Mouse (Mus musculus) NIH3T3 (cell line): Measurements from ENCODE around the gene Pml.

Experiments used
- DNase-seq: peaks from one replicate; pipeline ENCODE4 v3.0.0-alpha.2; 2012; ENCODE audit warnings: low read depth

The Pml gene

GRCm38 (mm10) chr9:58201861-58202549 is 47.6 kb downstream of the Pml start:
- no peak for DNase-seq

- DNase-seq = no peak
These were observed 48.3 kb downstream of the Pml start for GRCm38 (mm10) chr9:58201091-58201842.

GRCm38 (mm10) chr9:58200270-58201090 is 49.1 kb downstream of the Pml start:
- no peak for DNase-seq

- no peak for DNase-seq
These were observed 50.0 kb downstream of the Pml start for GRCm38 (mm10) chr9:58199381-58200269.

- no peak for DNase-seq
These were observed 50.7 kb downstream of the Pml start for GRCm38 (mm10) chr9:58198801-58199371.

GRCm38 (mm10) chr9:58197781-58198701 is 51.5 kb downstream of the Pml start:
- no peak for DNase-seq

DNA sequence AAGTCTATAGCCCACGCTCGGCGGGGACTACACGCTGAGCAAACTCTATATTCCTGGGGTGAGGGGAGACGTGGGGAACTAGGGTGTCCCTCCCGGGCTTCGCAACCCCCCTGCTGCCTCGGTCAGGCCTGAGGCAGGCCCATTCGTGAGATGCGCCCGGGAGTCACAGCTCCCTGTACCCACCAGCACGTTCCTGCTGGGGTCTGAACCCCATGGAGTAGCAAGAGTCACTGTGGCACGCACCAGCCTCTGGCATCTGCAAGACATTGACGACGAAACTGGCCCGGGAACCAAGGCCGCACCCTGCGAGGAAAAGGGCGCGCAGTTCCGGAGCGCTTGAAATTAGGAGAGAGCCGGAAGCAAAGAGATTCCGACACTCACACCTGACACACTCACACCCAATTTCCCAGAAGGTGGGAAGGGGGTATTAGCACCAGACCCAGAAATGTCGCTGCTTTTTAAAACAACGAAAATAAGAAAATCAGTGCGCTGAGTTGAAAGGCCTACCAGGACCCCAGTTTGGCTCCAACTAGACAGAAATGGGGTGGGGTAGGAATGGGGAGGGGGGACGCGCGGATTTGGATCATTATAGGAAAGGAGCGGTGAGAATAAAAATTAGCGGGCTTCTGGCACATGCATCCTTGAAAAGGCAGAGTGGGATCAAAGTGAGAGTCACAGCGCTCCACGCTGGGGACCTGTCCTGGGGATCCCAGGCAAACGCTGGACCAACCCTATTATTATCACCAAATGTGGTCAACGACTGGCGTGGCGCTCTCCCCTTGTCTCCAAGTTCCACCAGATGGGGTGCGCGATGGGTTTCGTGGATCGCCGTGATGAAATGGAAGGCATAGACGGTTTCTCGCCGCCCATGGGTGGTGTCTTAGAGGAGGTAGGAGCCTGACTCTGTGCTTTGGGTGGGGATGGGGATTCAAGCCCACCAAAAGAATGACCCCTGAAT is 52.7 kb downstream of the Pml start:
- no peak for DNase-seq

GRCm38 (mm10) chr9:58196141-58196540 is 53.4 kb downstream of the Pml start:
- DNase-seq = no peak

- no peak for DNase-seq
These were observed 53.9 kb downstream of the Pml start for GRCm38 (mm10) chr9:58195671-58196070.

DNA sequence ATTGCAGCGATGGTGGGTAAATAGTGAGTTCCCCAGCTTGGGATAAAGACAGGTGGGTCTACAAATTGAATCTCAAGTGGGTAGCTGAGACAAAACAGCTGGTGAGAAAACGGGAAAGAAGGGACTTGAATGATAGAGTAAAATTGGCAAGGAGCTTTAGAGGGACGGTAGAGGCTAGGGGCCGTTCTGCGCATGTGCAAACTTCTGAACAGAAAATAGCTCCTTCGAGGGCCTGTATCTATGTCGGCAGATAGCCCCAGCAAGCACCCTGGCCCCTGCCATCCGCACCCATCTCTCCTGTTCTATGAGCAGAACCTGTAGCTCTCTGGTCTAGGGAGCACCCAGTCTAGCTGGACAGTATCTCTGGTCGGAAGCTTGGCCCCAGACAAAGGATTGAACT is 55.4 kb downstream of the Pml start:
- no peak for DNase-seq

GRCm38 (mm10) chr9:58184456-58184855 is 65.1 kb downstream of the Pml start:
- DNase-seq = no peak

DNA sequence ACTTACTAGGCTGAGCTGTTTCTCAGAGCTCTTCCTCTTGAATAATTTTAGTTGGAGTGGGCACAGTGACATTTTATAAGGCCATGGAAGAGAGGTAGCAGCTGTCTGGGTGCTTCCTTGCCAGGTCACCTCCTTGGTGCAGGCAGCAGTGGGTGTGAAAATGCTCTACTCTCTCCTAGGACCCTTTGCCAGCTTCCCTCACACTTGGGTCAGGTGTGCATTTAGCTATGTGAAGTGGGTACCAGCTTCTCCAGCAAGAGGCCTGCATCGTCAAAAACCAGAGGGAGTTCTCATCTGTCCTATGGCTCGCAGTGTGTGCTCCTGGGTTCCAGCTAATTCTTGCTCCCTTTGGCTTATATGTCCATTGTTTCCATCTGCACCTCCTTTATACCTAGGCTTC is 70.2 kb downstream of the Pml start:
- no peak for DNase-seq

- DNase-seq = no peak
These were observed 72.4 kb downstream of the Pml start for GRCm38 (mm10) chr9:58177165-58177564.

- DNase-seq = peak; percentile 43
These were observed 73.7 kb downstream of the Pml start for GRCm38 (mm10) chr9:58175745-58176487.

DNA sequence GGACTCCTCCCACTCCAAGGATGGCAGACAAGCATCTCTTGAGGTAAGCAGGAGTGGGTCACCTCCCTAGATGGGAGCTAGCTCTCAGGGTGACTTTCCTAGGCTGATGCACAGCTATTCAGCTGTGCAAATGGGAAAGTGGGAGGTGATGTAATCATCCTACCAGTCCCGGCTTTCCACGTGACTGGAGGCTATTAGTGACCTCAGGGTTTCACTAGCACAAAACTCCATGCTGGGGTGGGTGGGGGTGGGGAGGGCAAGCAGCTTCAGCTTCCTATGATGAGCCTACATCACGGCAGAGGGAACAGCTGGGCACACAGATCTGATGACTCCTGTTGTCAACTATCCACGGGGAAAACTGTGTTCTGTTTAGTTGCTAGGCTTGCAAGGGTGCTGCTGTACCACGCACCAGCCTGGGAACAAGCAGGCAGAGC is 74.8 kb downstream of the Pml start:
- peak; percentile 12 for DNase-seq

DNA sequence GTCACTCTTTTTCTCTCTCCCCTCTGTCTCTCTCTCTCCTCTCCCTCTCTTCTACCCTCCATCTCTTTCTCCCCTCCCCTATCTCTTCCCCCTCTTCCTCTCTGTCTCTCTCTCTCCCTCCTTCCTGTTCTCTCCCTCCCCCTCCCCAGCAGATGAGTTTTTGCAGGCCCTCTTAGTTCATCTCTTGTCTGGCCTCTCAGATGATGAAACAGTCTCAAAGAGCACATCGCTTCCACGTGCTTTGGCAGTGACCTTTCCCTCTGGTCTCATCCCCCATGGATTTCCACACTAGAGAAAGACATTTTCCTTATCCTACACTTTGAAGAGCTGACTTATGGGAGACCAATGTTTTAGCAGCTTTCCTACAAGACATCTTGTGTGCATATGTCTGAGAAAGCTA is 76.7 kb downstream of the Pml start:
- no peak for DNase-seq

- DNase-seq = no peak
These were observed 80.2 kb downstream of the Pml start for GRCm38 (mm10) chr9:58169426-58169825.

- no peak for DNase-seq
These were observed 80.7 kb downstream of the Pml start for GRCm38 (mm10) chr9:58168880-58169279.
